Mouse (Mus musculus) intestine, embryonic 14.5 days (tissue): Measurements from ENCODE around the gene Gm13287. TPM values are rescaled to one million over a fixed set of nuclear protein-coding genes. Genes with fewer than 3 reads are reported as not detected.
"Not testable (repeated sequence)": the region's sequence is repeated elsewhere in the genome, so short reads cannot be mapped to it uniquely, and the experiment has no call there.

Experiments
- ATAC-seq: fragments of 200-750 bp; cut with Nextera tagmentation; replicated peaks from 2 replicates; pipeline ENCODE4 v1.8.0; 2017; ENCODE audit warnings: low read depth, moderate number of reproducible peaks, moderate TSS enrichment, moderate library complexity; ENCODE audit not compliant: low FRiP score, low TSS enrichment
- DNase-seq: peaks from one replicate; pipeline ENCODE4 v3.0.0-alpha.2; 2018; ENCODE audit warnings: low spot score
- H3K27ac ChIP-seq: fragments of 300-500 bp; sonication (generic); 2 replicates; pipeline ENCODE4 v1.5.1; 2014; ENCODE audit warnings: low read depth, mild to moderate bottlenecking, control low read depth
- H3K27me3 ChIP-seq: fragments of 300-500 bp; sonication (generic); replicated peaks from 2 replicates; pipeline ENCODE4 v1.6.1; 2014; ENCODE audit warnings: low read length, control low read depth; ENCODE audit not compliant: control insufficient read depth, insufficient read depth
- H3K36me3 ChIP-seq: fragments of 300-500 bp; sonication (generic); 2 replicates; pipeline ENCODE4 v1.6.1; 2014; ENCODE audit warnings: low read length, control low read depth; ENCODE audit not compliant: control insufficient read depth, insufficient read depth
- H3K4me1 ChIP-seq: fragments of 300-500 bp; sonication (generic); replicated peaks from 2 replicates; pipeline ENCODE4 v1.6.1; 2014; ENCODE audit warnings: low read length, control low read depth, mixed read lengths; ENCODE audit not compliant: control insufficient read depth, insufficient read depth
- H3K4me2 ChIP-seq: fragments of 300-500 bp; sonication (generic); 2 replicates; pipeline ENCODE4 v1.6.1; 2014; ENCODE audit warnings: low read length
- H3K4me3 ChIP-seq: fragments of 300-500 bp; sonication (generic); 2 replicates; pipeline ENCODE4 v1.5.1; 2014; ENCODE audit warnings: low read depth, low read length, control low read depth, mixed read lengths
- H3K9ac ChIP-seq: fragments of 300-500 bp; sonication (generic); 2 replicates; pipeline ENCODE4 v1.6.1; 2014; ENCODE audit warnings: mild to moderate bottlenecking, low read length
- H3K9me3 ChIP-seq: fragments of 300-500 bp; sonication (generic); 2 replicates; pipeline ENCODE4 v1.6.1; 2016; ENCODE audit warnings: low read length, control low read depth; ENCODE audit not compliant: control insufficient read depth
- WGBS: fragments of 180-500 bp; shearing (Covaris S2); extraction: QIAGEN DNeasy Blood & Tissue Kit; methylation state at CpG from one replicate; pipeline ENCODE4 v1.1.7; 2014; 5-methylcytosine and 5-hydroxymethylcytosine counted together
- polyA plus RNA-seq: library from polyadenylated mRNA; unstranded; fragments of >200 nt; fragmentation: Nextera tagmentation; extraction: Ambion mirVana; gene quantifications from 2 replicates; pipeline ENCODE4 v1.2.1, GENCODE M21; 2014

Gm13287 gene
- polyA plus RNA-seq, 1 experiment from 2014 or later, result not detected

GRCm38 (mm10) chr4:88819659-88820058 lies 16.6 kb downstream of the Gm13287 start, which contains the start of gene Ifna11:
Ifna11 (plus strand) TSS chr4:88819959.
- 91% methylated on average over 1 of the region's 1 CpGs for WGBS
- no peaks in the 10 kb centered on the region for H3K36me3 ChIP-seq
- no peak within 1 kb of the TSS for H3K9ac ChIP-seq
- no peak within 1 kb of the TSS for H3K4me2 ChIP-seq
- no peaks in the 10 kb centered on the region for H3K27me3 ChIP-seq
- ATAC-seq (no peak), DNase-seq (no peak)
- no peaks in the 10 kb centered on the region for H3K4me1 ChIP-seq
- no peak within 1 kb of the TSS for H3K27ac ChIP-seq
- H3K9me3 ChIP-seq, result no peaks in the 10 kb centered on the region
- H3K4me3 ChIP-seq, result no peak within 1 kb of the TSS

GRCm38 (mm10) chr4:88822995-88823394 lies 19.9 kb downstream of the Gm13287 start:
- WGBS, result 24% methylated on average over 4 of the region's 4 CpGs
- H3K4me2 ChIP-seq, result no peak overlapping the region
- H3K9ac ChIP-seq, result no peak overlapping the region
- H3K9me3 ChIP-seq, result no peaks in the 10 kb centered on the region
- H3K4me1 ChIP-seq, result no peaks in the 10 kb centered on the region
- no peak for ATAC-seq
- no peaks in the 10 kb centered on the region for H3K36me3 ChIP-seq
- H3K27ac ChIP-seq, result no peak overlapping the region
- no peaks in the 10 kb centered on the region for H3K27me3 ChIP-seq
- no peak overlapping the region for H3K4me3 ChIP-seq
- DNase-seq, result no peak

DNA sequence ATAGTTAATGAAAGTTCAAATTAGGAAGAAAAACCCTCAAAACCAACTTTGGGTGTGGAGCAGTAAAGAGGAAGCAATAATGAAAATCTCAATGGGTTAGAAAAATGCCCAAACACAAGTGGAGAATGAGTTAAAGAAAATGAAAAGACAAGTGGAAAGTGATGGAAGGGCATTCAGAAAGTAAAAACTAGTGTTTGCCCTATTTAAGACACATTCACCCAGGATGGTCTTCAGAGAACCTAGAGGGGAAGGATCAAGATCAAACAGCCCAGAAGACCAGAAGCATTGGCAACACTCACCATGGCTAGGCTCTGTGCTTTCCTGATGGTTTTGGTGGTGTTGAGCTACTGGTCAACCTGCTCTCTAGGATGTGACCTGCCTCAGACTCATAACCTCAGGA lies 24.1 kb downstream of the Gm13287 start, which contains the start of gene Ifna6:
Ifna6 (plus strand) TSS at position 301 of the 400 bp plus-strand sequence.
- not testable (repeated sequence) for DNase-seq

GRCm38 (mm10) chr4:88830523-88830922 lies 27.5 kb downstream of the Gm13287 start:
- 26% methylated on average over 4 of the region's 4 CpGs for WGBS
- H3K4me2 ChIP-seq, result no peak overlapping the region
- no peak for DNase-seq

More for the DNA sequence above, 24.1 kb downstream of the Gm13287 start, which contains the start of gene Ifna6:
- H3K27ac ChIP-seq, ATAC-seq, H3K27me3 ChIP-seq, H3K4me3 ChIP-seq, H3K9me3 ChIP-seq, H3K4me2 ChIP-seq, H3K4me1 ChIP-seq, H3K36me3 ChIP-seq, H3K9ac ChIP-seq: not testable (repeated sequence)

GRCm38 (mm10) chr4:88835225-88835624 lies 32.2 kb downstream of the Gm13287 start, which contains the start of gene Ifna5:
Ifna5 (plus strand) TSS chr4:88835525.
- not testable (repeated sequence) for H3K27ac ChIP-seq, H3K4me2 ChIP-seq, DNase-seq, ATAC-seq, H3K9ac ChIP-seq, H3K36me3 ChIP-seq, H3K9me3 ChIP-seq, H3K27me3 ChIP-seq, H3K4me1 ChIP-seq, H3K4me3 ChIP-seq
- WGBS, result 83% methylated on average over 1 of the region's 1 CpGs

More at GRCm38 (mm10) chr4:88830523-88830922, 27.5 kb downstream of the Gm13287 start:
- H3K27me3 ChIP-seq, result no peaks in the 10 kb centered on the region
- H3K27ac ChIP-seq, result no peak overlapping the region
- H3K9ac ChIP-seq, result no peak overlapping the region
- H3K36me3 ChIP-seq, result no peaks in the 10 kb centered on the region
- H3K4me3 ChIP-seq, result no peak overlapping the region
- no peak for ATAC-seq
- no peaks in the 10 kb centered on the region for H3K4me1 ChIP-seq
- no peaks in the 10 kb centered on the region for H3K9me3 ChIP-seq

- no peak overlapping the region for H3K4me3 ChIP-seq
- no peak for ATAC-seq
These were observed 35.8 kb downstream of the Gm13287 start for GRCm38 (mm10) chr4:88838828-88839227.

GRCm38 (mm10) chr4:88840058-88840457 lies 37.0 kb downstream of the Gm13287 start:
- Histone ChIP-seq H3K36me3 (no peaks in the 10 kb centered on the region), H3K9ac (no peak overlapping the region), H3K27me3 (no peaks in the 10 kb centered on the region), H3K27ac (no peak overlapping the region), H3K9me3 (no peaks in the 10 kb centered on the region), H3K4me1 (no peaks in the 10 kb centered on the region), H3K4me3 (no peak overlapping the region), H3K4me2 (no peak overlapping the region)
- WGBS, result 77% methylated on average over 3 of the region's 3 CpGs
- ATAC-seq, result no peak
- no peak for DNase-seq

More at GRCm38 (mm10) chr4:88838828-88839227, 35.8 kb downstream of the Gm13287 start:
- no peak overlapping the region for H3K4me2 ChIP-seq
- no peak overlapping the region for H3K27ac ChIP-seq
- no peak for DNase-seq
- no peaks in the 10 kb centered on the region for H3K9me3 ChIP-seq
- 41% methylated on average over 3 of the region's 3 CpGs for WGBS
- H3K4me1 ChIP-seq, result no peaks in the 10 kb centered on the region
- H3K27me3 ChIP-seq, result no peaks in the 10 kb centered on the region
- no peak overlapping the region for H3K9ac ChIP-seq
- H3K36me3 ChIP-seq, result no peaks in the 10 kb centered on the region

DNA sequence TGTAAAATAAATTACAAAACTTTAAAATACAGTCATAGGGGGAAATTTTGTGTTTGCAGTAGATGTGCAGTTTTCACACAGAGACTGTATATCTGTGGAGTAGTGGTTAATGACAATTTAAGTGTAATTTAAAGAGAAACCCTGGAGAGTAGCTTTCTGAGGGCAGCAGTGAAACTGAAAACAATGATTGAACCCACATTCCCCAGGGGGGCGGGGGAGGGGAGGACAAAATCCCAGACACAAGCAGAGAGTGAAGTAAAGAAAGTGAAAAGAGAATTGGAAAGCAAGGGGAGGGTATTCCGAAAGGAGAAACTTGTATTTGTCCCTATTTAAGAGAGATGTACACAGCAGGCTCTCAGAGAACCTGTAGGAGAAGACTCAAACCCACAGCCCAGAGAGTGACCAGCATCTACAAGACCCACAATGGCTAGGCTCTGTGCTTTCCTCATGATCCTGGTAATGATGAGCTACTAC lies 38.4 kb downstream of the Gm13287 start, which contains the start of gene Ifna4:
Ifna4 (plus strand) TSS at position 424 of the 474 bp plus-strand sequence.
- Histone ChIP-seq H3K4me2 (no peak within 1 kb of the TSS), H3K36me3 (no peaks in the 10 kb centered on the region), H3K4me1 (no peaks in the 10 kb centered on the region), H3K9ac (no peak within 1 kb of the TSS), H3K27me3 (no peaks in the 10 kb centered on the region), H3K4me3 (no peak within 1 kb of the TSS), H3K9me3 (no peaks in the 10 kb centered on the region), H3K27ac (no peak within 1 kb of the TSS)
- DNase-seq (no peak), ATAC-seq (no peak)
- 59% methylated on average over 2 of the region's 2 CpGs for WGBS

DNA sequence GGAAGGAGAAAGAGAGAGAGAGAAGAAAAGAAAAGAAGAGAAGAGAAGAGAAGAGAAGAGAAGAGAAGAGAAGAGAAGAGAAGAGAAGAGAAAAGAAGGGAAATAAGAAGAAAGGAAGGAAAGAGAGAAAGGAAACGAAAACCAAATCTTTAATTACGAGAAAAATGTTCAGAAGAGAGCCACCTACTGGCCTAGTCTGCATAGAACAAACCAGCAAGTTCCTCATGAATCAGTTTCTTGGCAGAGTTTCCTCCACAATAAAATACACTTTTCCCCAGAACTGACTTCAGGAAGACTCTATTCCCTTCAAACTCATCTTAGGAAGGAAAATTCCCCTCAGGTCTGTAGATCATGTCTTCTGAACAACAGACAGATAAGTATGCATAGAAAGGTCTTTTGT lies 42.3 kb downstream of the Gm13287 start:
- DNase-seq (no peak), ATAC-seq (no peak)
- WGBS, result 58% methylated on average over 2 of the region's 2 CpGs

More for the DNA sequence above, 42.3 kb downstream of the Gm13287 start:
- Histone ChIP-seq H3K4me2 (no peak overlapping the region), H3K4me3 (no peak overlapping the region), H3K36me3 (no peaks in the 10 kb centered on the region), H3K4me1 (no peaks in the 10 kb centered on the region), H3K9me3 (no peaks in the 10 kb centered on the region), H3K27ac (no peak overlapping the region), H3K9ac (no peak overlapping the region), H3K27me3 (no peaks in the 10 kb centered on the region)
